Mouse (Mus musculus) liver, embryonic 14.5 days (tissue): ENCODE results near the gene Itpr1. TPM values are rescaled to one million over a fixed set of nuclear protein-coding genes. Genes with fewer than 3 reads are reported as not detected.

ENCODE experiments used
- ATAC-seq: fragments of 200-750 bp; cut with Nextera tagmentation; 2 replicates; pipeline ENCODE4 v1.8.0; 2017; ENCODE audit warnings: moderate number of reproducible peaks, mild to moderate bottlenecking, moderate library complexity; ENCODE audit not compliant: insufficient read depth
- DNase-seq, 3 experiments: peaks; one replicate each; pipeline ENCODE4 v3.0.0-alpha.2; 2012 to 2013; ENCODE audit warnings: low read depth in 3 of 3, low spot score in 3 of 3
- H3K27ac ChIP-seq: fragments of 300-500 bp; sonication (generic); 2 replicates; pipeline ENCODE4 v1.5.1; 2014; ENCODE audit warnings: moderate library complexity, mild to moderate bottlenecking, control low read depth, inconsistent platforms
- H3K27me3 ChIP-seq: fragments of 300-500 bp; sonication (generic); 2 replicates; pipeline ENCODE4 v1.6.1; 2014; ENCODE audit warnings: mild to moderate bottlenecking, low read length, moderate library complexity; ENCODE audit not compliant: control insufficient read depth, insufficient read depth
- H3K36me3 ChIP-seq: fragments of 300-500 bp; sonication (generic); replicated peaks from 2 replicates; pipeline ENCODE4 v1.6.1; 2014; ENCODE audit warnings: low read depth; ENCODE audit not compliant: control insufficient read depth, insufficient read depth
- H3K4me1 ChIP-seq, 2 experiments: fragments of 200-500 bp in 1 of 2; fragments of 300-500 bp in 1 of 2; sonication (generic) in 1 of 2; replicated peaks; 2 replicates each; pipeline ENCODE4 v1.6.1; 2012 to 2014; ENCODE audit warnings: antibody characterized with exemption in 1 of 2, inconsistent platforms in 1 of 2, low read length in 1 of 2; ENCODE audit not compliant: control insufficient read depth in 2 of 2, insufficient read depth in 2 of 2
- H3K4me2 ChIP-seq: fragments of 300-500 bp; sonication (generic); 2 replicates; pipeline ENCODE4 v1.6.1; 2014; ENCODE audit warnings: low read depth, mild to moderate bottlenecking, control low read depth, moderate library complexity
- H3K4me3 ChIP-seq, 2 experiments: fragments of 200-500 bp in 1 of 2; fragments of 300-500 bp in 1 of 2; sonication (generic) in 1 of 2; 2 replicates each; pipeline ENCODE4 v1.5.1; 2012 to 2014; ENCODE audit warnings: low read depth in 2 of 2, low read length in 2 of 2, mild to moderate bottlenecking in 2 of 2, control low read depth in 1 of 2, inconsistent platforms in 1 of 2, moderate library complexity in 1 of 2; ENCODE audit not compliant: insufficient read depth in 1 of 2
- H3K9ac ChIP-seq: fragments of 300-500 bp; sonication (generic); replicated peaks from 2 replicates; pipeline ENCODE4 v1.6.1; 2014; ENCODE audit warnings: mild to moderate bottlenecking, control low read depth, moderate library complexity
- H3K9me3 ChIP-seq: fragments of 300-500 bp; sonication (generic); 2 replicates; pipeline ENCODE4 v1.6.1; 2016; ENCODE audit warnings: low read length, mixed read lengths; ENCODE audit not compliant: control insufficient read depth
- CTCF ChIP-seq: IDR thresholded peaks from 2 replicates; pipeline ENCODE4 v1.5.1; 2016; ENCODE audit warnings: antibody characterized with exemption, low read depth, control low read depth
- EP300 ChIP-seq: IDR thresholded peaks from 2 replicates; pipeline ENCODE4 v1.6.1; 2016; ENCODE audit warnings: antibody characterized with exemption, low read depth
- WGBS: fragments of 180-500 bp; shearing (Covaris S2); extraction: QIAGEN DNeasy Blood & Tissue Kit; methylation state at CpG from one replicate; pipeline ENCODE4 v1.1.7; 2014; ENCODE audit not compliant: insufficient replicate concordance; 5-methylcytosine and 5-hydroxymethylcytosine counted together
- polyA plus RNA-seq, 2 experiments: library from polyadenylated mRNA; depleted of rRNA in 1 of 2; stranded (reverse) in 1 of 2; unstranded in 1 of 2; fragments of >200 nt; fragmentation: Nextera tagmentation in 1 of 2; extraction: Ambion mirVana in 1 of 2; gene quantifications; 2 replicates each; pipeline versions ENCODE4 v1.2.1 to v1.2.3; 2012 to 2014

Itpr1 gene
- polyA plus RNA-seq, 2 experiments, result 1.6 to 3.1 TPM

GRCm38 (mm10) chr6:108466061-108466531 lies 253.2 kb downstream of the Itpr1 start:
- Histone ChIP-seq H3K9ac (no peak overlapping the region), H3K27ac (no peak overlapping the region), H3K27me3 (no peaks in the 10 kb centered on the region), H3K9me3 (no peaks in the 10 kb centered on the region), H3K4me2 (no peak overlapping the region), H3K4me1 (no peaks in the 10 kb centered on the region; a peak in 1 of 4 replicates), H3K36me3 (no peaks in the 10 kb centered on the region), H3K4me3 (no peak overlapping the region)
- DNase-seq, result no peak
- 35% methylated on average over 8 of the region's 8 CpGs for WGBS
- TF ChIP-seq CTCF, result no peak
- no peak for TF ChIP-seq EP300
- no peak for ATAC-seq

- Histone ChIP-seq H3K9me3 (no peaks in the 10 kb centered on the region), H3K27ac (no peak overlapping the region), H3K9ac (no peak overlapping the region), H3K36me3 (no peaks in the 10 kb centered on the region), H3K4me3 (no peak overlapping the region), H3K4me2 (no peak overlapping the region), H3K27me3 (no peaks in the 10 kb centered on the region), H3K4me1 (no peaks in the 10 kb centered on the region; a peak in 3 of 4 replicates)
- TF ChIP-seq CTCF, result no peak
- WGBS, result 63% methylated on average over 6 of the region's 6 CpGs
- DNase-seq (no peak), ATAC-seq (no peak)
These were observed 254.7 kb downstream of the Itpr1 start for GRCm38 (mm10) chr6:108467597-108467996.

DNA sequence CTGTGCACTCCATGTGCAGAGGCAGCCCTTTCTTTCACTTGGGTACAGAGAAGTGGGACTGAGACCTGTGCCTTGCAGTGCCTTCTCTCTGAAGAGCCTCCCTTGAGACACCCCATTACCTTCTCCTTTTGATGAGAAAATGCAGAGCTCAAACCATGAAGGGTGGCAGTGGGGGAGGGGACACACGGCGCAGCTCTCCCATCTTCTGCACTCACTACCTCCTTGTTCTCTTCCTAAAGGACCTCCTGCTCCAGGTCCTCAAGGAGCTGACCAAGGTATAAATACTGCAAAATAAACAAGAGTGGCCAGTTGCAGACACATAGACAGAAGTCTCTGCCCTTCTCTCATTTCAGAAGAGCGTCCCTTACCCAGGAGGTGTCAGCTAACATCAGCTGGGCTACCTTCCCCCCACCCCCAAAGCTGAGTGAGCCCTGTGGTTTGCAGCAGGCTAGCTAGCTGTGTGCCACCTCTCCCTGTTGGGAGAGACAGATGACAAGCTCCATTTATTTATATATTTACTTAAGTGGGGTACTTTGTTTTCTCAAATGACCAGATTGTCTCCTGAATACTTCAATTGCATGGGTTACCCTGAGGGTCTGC lies 255.4 kb downstream of the Itpr1 start:
- DNase-seq (no peak), ATAC-seq (no peak)
- Histone ChIP-seq H3K9me3 (no peaks in the 10 kb centered on the region), H3K9ac (no peak overlapping the region), H3K27ac (no peak overlapping the region), H3K36me3 (no peaks in the 10 kb centered on the region), H3K27me3 (no peaks in the 10 kb centered on the region), H3K4me2 (no peak overlapping the region), H3K4me1 (no peaks in the 10 kb centered on the region; a peak in 3 of 4 replicates), H3K4me3 (no peak overlapping the region)
- TF ChIP-seq EP300 (no peak), CTCF (no peak)
- WGBS, result 57% methylated on average over 3 of the region's 3 CpGs

- H3K27ac ChIP-seq, result no peak overlapping the region
- H3K4me2 ChIP-seq, result no peak overlapping the region
- DNase-seq, result no peak
- TF ChIP-seq EP300 (no peak), CTCF (no peak)
- H3K9me3 ChIP-seq, result no peaks in the 10 kb centered on the region
- 54% methylated on average over 3 of the region's 3 CpGs for WGBS
- ATAC-seq, result no peak
- no peak overlapping the region for H3K9ac ChIP-seq
- no peaks in the 10 kb centered on the region for H3K27me3 ChIP-seq
- H3K36me3 ChIP-seq, result no peaks in the 10 kb centered on the region
- H3K4me3 ChIP-seq, result no peak overlapping the region
- H3K4me1 ChIP-seq, result peaks cover 0 to 2% of the 10 kb centered on the region in 2 experiments; a peak in 2 of 4 replicates
These were observed 259.0 kb downstream of the Itpr1 start for GRCm38 (mm10) chr6:108471878-108472277.

- ATAC-seq (no peak), DNase-seq (no peak)
- Histone ChIP-seq H3K4me3 (no peak overlapping the region), H3K9me3 (no peaks in the 10 kb centered on the region), H3K4me2 (no peak overlapping the region), H3K36me3 (no peaks in the 10 kb centered on the region), H3K27me3 (no peaks in the 10 kb centered on the region), H3K4me1 (peaks cover 0 to 4% of the 10 kb centered on the region in 2 experiments; a peak in 2 of 4 replicates), H3K27ac (no peak overlapping the region), H3K9ac (no peak overlapping the region)
- TF ChIP-seq EP300 (no peak), CTCF (no peak)
- 49% methylated on average over 3 of the region's 3 CpGs for WGBS
These were observed 259.9 kb downstream of the Itpr1 start for GRCm38 (mm10) chr6:108472748-108473147.
